Mouse (Mus musculus): Measurements from ENCODE around the gene Ccdc127.

- TF ChIP-seq POLR2A (IDR thresholded peaks at IDR 0.05; ENCODE audit: low read depth, low read length) (peak; percentile 78), CTCF (IDR thresholded peaks at IDR 0.05; ENCODE audit: extremely low read depth, insufficient read depth, insufficient read length, insufficient replicate concordance) (no peak)
These were observed at the start of gene Ccdc127, which contains the start of gene Sdha for GRCm38 (mm10) chr13:74349566-74350434.
